Mouse (Mus musculus): Measurements from ENCODE around the gene Pomt2.

- no peak for TF ChIP-seq CTCF (IDR thresholded peaks at IDR 0.05; ENCODE audit: low read depth)
- TF ChIP-seq EP300 (IDR thresholded peaks at IDR 0.05; ENCODE audit: low read depth), result no peak
Measured at GRCm38 (mm10) chr12:87160310-87160709, 12.5 kb upstream of the Pomt2 start.

Data from liver, embryonic 14.5 days (tissue).